Mouse (Mus musculus) liver, embryonic 13.5 days (tissue): ENCODE measurements at regions not wholly inside any gene's neighbourhood (a gene's known extent, or its start where the extent isn't known, plus 50 kb on each side); places are given as distances from the start of the nearest gene placed in this dataset.

Experiments used
- ATAC-seq: fragments of 200-750 bp; cut with Nextera tagmentation; 2 replicates; pipeline ENCODE4 v1.8.0; 2017; ENCODE audit warnings: low read depth, mild to moderate bottlenecking, moderate number of reproducible peaks, moderate library complexity
- DNase-seq: peaks from one replicate; pipeline ENCODE4 v3.0.0; 2022
- H3K27ac ChIP-seq: fragments of 300-500 bp; sonication (generic); 2 replicates; pipeline ENCODE4 v1.5.1; 2015; ENCODE audit warnings: moderate library complexity, mild to moderate bottlenecking, inconsistent platforms
- H3K27me3 ChIP-seq: fragments of 300-500 bp; sonication (generic); 2 replicates; pipeline ENCODE4 v1.6.1; 2015; ENCODE audit warnings: mild to moderate bottlenecking, inconsistent platforms
- H3K36me3 ChIP-seq: fragments of 300-500 bp; sonication (generic); 2 replicates; pipeline ENCODE4 v1.6.1; 2015; ENCODE audit warnings: mild to moderate bottlenecking, inconsistent platforms
- H3K4me1 ChIP-seq: fragments of 300-500 bp; sonication (generic); replicated peaks from 2 replicates; pipeline ENCODE4 v1.6.1; 2015; ENCODE audit warnings: inconsistent platforms
- H3K4me2 ChIP-seq: fragments of 300-500 bp; sonication (generic); 2 replicates; pipeline ENCODE4 v1.6.1; 2015; ENCODE audit warnings: inconsistent platforms, mild to moderate bottlenecking, moderate library complexity
- H3K4me3 ChIP-seq: fragments of 300-500 bp; sonication (generic); replicated peaks from 2 replicates; pipeline ENCODE4 v1.5.1; 2015; ENCODE audit warnings: mild to moderate bottlenecking, inconsistent platforms
- H3K9ac ChIP-seq: fragments of 300-500 bp; sonication (generic); 2 replicates; pipeline ENCODE4 v1.6.1; 2015; ENCODE audit warnings: mild to moderate bottlenecking, inconsistent platforms
- H3K9me3 ChIP-seq: fragments of 300-500 bp; sonication (generic); replicated peaks from 2 replicates; pipeline ENCODE4 v1.6.1; 2016; ENCODE audit warnings: inconsistent platforms
- WGBS: fragments of 180-500 bp; shearing (Covaris S2); methylation state at CpG from one replicate; pipeline ENCODE4 v1.1.7; 2015; ENCODE audit not compliant: insufficient replicate concordance; 5-methylcytosine and 5-hydroxymethylcytosine counted together

DNA sequence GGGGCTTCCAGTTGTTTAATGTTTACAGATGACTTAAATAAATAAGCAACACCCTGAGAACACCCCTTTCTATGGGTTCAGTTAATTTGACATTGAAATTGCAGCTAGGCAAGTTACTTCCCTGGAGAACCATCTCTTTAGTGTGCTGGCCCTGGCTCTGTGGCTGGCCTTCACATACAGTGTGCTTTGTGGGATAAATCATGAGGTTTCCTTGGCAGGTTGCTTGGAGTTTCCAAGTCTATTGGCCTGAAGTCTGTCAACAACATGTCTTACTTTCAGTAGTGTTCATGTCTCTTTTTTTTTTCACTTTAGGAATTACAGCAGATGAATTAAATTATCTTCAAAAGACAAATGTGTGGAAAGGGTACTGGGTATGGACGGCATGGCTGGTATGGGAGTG, 359.2 kb upstream of the Dph6 start:
- no peaks in the 10 kb centered on the region for H3K4me1 ChIP-seq
- H3K9me3 ChIP-seq = no peaks in the 10 kb centered on the region
- H3K9ac ChIP-seq = no peak overlapping the region
- no peaks in the 10 kb centered on the region for H3K27me3 ChIP-seq
- no peak overlapping the region for H3K4me3 ChIP-seq
- WGBS = 49% methylated on average over 1 of the region's 1 CpGs
- H3K36me3 ChIP-seq = no peaks in the 10 kb centered on the region
- H3K4me2 ChIP-seq = no peak overlapping the region
- DNase-seq (no peak), ATAC-seq (no peak)
- H3K27ac ChIP-seq = no peak overlapping the region

DNA sequence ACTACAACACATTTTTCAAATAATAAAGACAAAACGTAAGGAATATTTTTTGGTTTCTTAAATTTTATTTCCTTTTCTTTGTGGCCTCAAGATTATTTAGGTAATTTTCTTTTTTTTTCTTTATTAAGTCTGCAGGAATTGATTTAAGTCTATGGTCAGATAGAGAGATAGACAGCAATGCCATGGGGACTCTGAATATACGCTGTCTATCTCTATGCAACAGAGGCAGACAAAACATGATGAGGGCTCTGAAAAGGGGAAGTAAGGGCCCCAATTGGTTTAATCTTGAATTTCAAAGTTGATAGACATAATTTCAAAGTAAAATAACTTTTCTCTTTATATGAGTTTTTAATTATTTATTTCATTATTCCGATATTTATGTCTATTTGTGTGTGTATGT, 372.0 kb upstream of the Dph6 start:
- Histone ChIP-seq H3K9me3 (no peaks in the 10 kb centered on the region), H3K4me3 (no peak overlapping the region), H3K27me3 (no peaks in the 10 kb centered on the region), H3K27ac (no peak overlapping the region), H3K4me2 (no peak overlapping the region), H3K9ac (no peak overlapping the region), H3K4me1 (no peaks in the 10 kb centered on the region), H3K36me3 (no peaks in the 10 kb centered on the region)
- ATAC-seq (no peak), DNase-seq (no peak)
- WGBS = 53% methylated on average over 3 of the region's 3 CpGs

DNA sequence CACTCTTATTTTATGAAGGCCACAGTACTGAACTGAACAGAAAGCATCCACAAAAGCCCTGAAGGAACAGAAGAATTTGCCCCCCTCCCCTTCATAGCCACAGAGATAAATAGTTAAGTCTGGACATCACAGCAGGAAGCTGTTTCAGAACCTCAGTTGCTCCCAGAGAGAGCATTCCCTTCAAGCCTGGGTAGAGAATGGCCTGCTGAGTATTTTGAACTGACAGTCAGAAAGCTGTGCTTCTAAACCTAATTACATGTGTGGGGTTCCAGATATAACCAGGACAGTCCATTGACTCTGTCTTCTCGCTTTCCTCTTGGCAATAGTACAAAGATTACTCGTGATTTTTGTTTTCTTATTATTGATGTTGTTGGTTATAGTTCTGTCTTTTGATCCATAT, 376.4 kb upstream of the Dph6 start:
- H3K9ac ChIP-seq = no peak overlapping the region
- no peak overlapping the region for H3K4me3 ChIP-seq
- no peaks in the 10 kb centered on the region for H3K36me3 ChIP-seq
- H3K27me3 ChIP-seq = no peaks in the 10 kb centered on the region
- H3K27ac ChIP-seq = no peak overlapping the region
- no peak for ATAC-seq
- no peak for DNase-seq
- H3K9me3 ChIP-seq = no peaks in the 10 kb centered on the region
- no peaks in the 10 kb centered on the region for H3K4me1 ChIP-seq
- WGBS = 55% methylated on average over 2 of the region's 2 CpGs
- no peak overlapping the region for H3K4me2 ChIP-seq

DNA sequence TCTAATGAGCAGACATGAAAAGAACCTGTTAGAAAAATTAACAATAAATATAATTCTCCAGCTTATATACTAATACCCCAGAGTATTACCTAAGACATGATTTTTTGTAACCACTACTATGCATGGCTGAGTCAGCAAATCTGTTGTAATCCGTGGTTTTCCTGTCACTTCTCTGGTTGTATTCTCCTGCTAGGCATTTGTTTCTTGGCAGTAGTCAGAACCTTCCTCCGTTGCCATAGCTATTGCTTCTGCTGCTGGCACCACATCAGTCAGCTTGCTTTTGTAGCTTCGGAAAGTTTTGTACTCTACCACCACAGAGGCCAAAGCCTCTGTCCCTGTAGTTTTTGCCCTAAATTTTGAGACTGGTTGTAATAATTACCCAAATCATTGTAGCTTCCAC, 381.4 kb upstream of the Dph6 start:
- WGBS = 45% methylated on average over 3 of the region's 3 CpGs
- Histone ChIP-seq H3K4me1 (no peaks in the 10 kb centered on the region), H3K4me3 (no peak overlapping the region), H3K27ac (no peak overlapping the region), H3K9ac (no peak overlapping the region), H3K4me2 (no peak overlapping the region), H3K36me3 (no peaks in the 10 kb centered on the region), H3K27me3 (no peaks in the 10 kb centered on the region), H3K9me3 (no peaks in the 10 kb centered on the region)
- ATAC-seq (no peak), DNase-seq (no peak)

DNA sequence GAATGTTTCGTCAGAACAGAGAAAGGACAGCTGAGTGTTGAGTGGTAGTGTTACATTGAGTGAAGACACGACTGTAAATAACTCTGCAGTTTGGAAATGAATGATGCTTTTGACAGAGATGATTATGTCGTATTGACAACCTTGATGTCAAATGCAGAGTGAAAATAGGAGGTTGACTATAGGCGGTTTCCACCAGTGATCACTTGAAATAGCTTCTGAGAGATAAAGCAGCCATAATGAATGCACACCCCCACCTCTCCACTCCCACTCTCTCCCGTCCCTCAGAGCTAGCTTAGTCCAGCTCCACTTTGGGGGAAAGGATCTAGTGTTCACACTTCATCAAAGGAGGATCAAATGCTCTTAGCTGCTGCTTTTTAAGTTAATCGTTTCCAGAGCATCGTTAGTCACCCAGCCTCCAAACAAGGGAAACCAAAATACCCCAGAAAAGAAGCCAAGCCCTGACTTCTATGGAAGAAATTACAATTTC, 387.6 kb upstream of the Dph6 start:
- WGBS = 54% methylated on average over 7 of the region's 7 CpGs
- no peak for ATAC-seq
- H3K4me3 ChIP-seq = no peak overlapping the region

DNA sequence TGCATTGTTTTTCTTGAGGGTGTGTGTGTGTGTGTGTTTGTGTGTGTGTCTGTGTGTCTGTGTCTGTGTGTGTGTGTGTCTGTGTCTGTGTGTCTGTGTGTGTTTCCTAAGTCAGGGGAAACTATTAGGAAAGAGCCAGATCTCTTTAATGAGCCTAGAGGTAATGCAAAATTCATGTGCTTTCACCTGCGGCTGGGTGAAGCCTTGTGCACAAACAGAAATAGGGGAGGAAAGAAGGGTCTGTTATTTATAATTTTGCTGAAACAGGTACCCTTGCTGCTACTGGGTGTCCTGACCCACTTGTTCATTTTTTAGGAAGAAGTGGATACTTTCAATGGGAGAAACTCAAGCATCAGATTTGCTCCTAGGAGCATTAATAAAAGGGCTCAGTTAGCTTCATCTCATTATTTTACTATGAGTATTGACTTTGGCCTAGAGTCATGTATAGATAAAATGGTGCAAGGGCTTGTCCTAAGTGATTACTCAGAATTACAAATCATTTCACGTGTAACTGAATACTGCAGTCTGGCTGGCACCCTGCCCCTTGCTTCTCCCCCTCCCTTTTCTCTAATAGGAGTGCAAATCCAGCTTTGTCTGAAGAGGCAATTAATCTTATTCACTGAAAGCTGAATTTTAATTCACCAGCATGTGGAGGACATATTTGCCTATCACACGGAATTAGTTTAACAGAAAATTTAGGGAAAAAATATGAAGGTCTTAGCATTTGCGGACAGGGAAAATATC, 401.7 kb upstream of the Dph6 start:
- no peaks in the 10 kb centered on the region for H3K27me3 ChIP-seq
- no peaks in the 10 kb centered on the region for H3K4me1 ChIP-seq
- WGBS = 68% methylated on average over 4 of the region's 4 CpGs
- no peak overlapping the region for H3K9ac ChIP-seq
- no peak for ATAC-seq
- no peaks in the 10 kb centered on the region for H3K36me3 ChIP-seq
- H3K9me3 ChIP-seq = no peaks in the 10 kb centered on the region
- H3K4me2 ChIP-seq = no peak overlapping the region
- DNase-seq = no peak
- no peak overlapping the region for H3K27ac ChIP-seq
- no peak overlapping the region for H3K4me3 ChIP-seq

More for the DNA sequence above, 387.6 kb upstream of the Dph6 start:
- DNase-seq = no peak
- Histone ChIP-seq H3K4me1 (no peaks in the 10 kb centered on the region), H3K4me2 (no peak overlapping the region), H3K27ac (no peak overlapping the region), H3K9ac (no peak overlapping the region), H3K9me3 (no peaks in the 10 kb centered on the region), H3K36me3 (no peaks in the 10 kb centered on the region), H3K27me3 (no peaks in the 10 kb centered on the region)

GRCm38 (mm10) chr2:115057200-115057599, 402.4 kb upstream of the Dph6 start:
- DNase-seq (no peak), ATAC-seq (no peak)
- Histone ChIP-seq H3K27ac (no peak overlapping the region), H3K27me3 (no peaks in the 10 kb centered on the region), H3K4me2 (no peak overlapping the region), H3K9ac (no peak overlapping the region), H3K4me3 (no peak overlapping the region), H3K36me3 (no peaks in the 10 kb centered on the region), H3K9me3 (no peaks in the 10 kb centered on the region), H3K4me1 (no peaks in the 10 kb centered on the region)
- WGBS = 44% methylated on average over 2 of the region's 2 CpGs

DNA sequence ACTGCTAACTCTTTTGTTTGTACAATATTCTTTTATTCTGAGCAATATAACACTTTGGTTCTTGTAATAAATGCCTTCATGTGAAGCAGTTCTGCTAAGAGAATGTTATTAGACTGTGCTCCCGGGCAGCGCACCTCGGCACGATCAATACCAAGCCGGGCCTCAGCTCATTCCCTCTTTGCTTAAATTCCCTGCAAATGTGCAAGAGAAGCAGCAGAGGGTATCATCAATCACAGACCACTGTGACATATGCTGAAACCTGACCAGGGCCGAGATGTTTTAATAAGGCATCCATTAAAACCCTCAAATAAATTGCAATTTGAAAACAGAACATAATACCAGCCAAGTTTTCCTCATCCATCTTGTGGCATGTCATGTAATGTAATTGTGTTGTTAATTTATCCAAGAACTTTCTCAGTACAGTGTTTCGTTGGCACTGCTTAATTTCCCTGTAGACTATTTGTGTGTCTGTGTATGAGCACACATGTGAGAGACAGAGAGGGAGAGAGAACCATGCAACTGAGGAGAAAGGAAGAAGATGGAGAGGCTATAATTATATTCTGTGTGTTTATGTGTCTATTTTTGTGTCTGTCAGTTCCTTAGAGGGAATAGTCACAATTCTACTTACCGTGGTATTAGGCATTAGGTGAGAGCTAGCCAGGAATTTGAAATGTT, 412.9 kb upstream of the Dph6 start:
- Histone ChIP-seq H3K9me3 (no peaks in the 10 kb centered on the region), H3K27me3 (no peaks in the 10 kb centered on the region), H3K36me3 (no peaks in the 10 kb centered on the region), H3K27ac (no peak overlapping the region), H3K9ac (no peak overlapping the region), H3K4me1 (no peaks in the 10 kb centered on the region), H3K4me3 (no peak overlapping the region), H3K4me2 (no peak overlapping the region)
- WGBS = 64% methylated on average over 8 of the region's 8 CpGs
- no peak for ATAC-seq
- DNase-seq = no peak

- H3K9me3 ChIP-seq = no peaks in the 10 kb centered on the region
- DNase-seq = no peak
- WGBS = 55% methylated on average over 4 of the region's 4 CpGs
- H3K9ac ChIP-seq = no peak overlapping the region
- H3K27ac ChIP-seq = no peak overlapping the region
- H3K4me2 ChIP-seq = no peak overlapping the region
- ATAC-seq = no peak
- H3K4me1 ChIP-seq = no peaks in the 10 kb centered on the region
- no peak overlapping the region for H3K4me3 ChIP-seq
- H3K27me3 ChIP-seq = no peaks in the 10 kb centered on the region
- no peaks in the 10 kb centered on the region for H3K36me3 ChIP-seq
Measured at GRCm38 (mm10) chr2:115069704-115070103, 414.9 kb upstream of the Dph6 start.

DNA sequence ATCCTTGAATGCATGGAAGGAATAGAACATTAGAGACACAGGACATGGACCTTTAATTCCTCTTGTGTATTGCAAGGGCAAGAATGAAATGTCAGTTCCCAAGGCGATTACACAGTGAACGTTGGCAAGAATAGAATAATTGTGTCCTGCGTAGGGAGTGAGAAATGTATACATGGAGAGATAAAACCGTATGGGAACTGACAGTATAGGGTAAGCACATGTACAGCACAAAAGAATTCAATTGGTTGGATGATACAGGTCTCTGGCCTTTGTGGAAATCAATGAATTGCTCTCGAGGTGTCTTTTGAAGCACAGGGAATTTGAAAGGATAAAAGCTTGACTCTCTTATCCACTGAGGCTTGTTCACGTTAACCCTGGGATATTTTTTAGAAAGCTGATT, 415.4 kb upstream of the Dph6 start:
- Histone ChIP-seq H3K27me3 (no peaks in the 10 kb centered on the region), H3K27ac (no peak overlapping the region), H3K9ac (no peak overlapping the region), H3K4me2 (no peak overlapping the region), H3K36me3 (no peaks in the 10 kb centered on the region), H3K4me1 (no peaks in the 10 kb centered on the region), H3K4me3 (no peak overlapping the region), H3K9me3 (no peaks in the 10 kb centered on the region)
- DNase-seq (no peak), ATAC-seq (no peak)
- WGBS = 57% methylated on average over 6 of the region's 6 CpGs

DNA sequence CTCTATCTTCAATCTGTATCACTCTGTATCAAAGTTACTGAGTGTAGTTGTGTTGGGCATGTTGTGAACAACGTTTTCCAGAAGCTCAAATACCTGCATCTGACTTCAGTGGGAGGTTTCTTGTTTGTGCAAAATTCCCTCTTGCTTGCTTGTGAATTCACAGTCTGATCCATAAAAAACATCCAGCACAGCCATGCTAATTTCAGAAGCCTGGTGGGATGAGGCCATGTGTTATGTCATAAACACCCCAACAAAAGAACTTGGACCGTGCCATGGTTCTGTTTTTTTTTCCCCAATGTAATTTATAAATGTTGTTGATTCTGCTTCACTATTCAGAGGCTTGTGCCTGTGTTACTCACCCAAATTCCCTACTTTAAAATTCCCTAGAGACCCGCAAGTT, 415.9 kb upstream of the Dph6 start:
- Histone ChIP-seq H3K27ac (no peak overlapping the region), H3K9me3 (no peaks in the 10 kb centered on the region), H3K4me3 (no peak overlapping the region), H3K27me3 (no peaks in the 10 kb centered on the region), H3K4me1 (no peaks in the 10 kb centered on the region), H3K36me3 (no peaks in the 10 kb centered on the region), H3K9ac (no peak overlapping the region), H3K4me2 (no peak overlapping the region)
- DNase-seq (no peak), ATAC-seq (no peak)
- 50% methylated on average over 3 of the region's 3 CpGs for WGBS
